Comparison of ENCODE assay signal across 19 mouse cellular contexts in the genomic region with DNA sequence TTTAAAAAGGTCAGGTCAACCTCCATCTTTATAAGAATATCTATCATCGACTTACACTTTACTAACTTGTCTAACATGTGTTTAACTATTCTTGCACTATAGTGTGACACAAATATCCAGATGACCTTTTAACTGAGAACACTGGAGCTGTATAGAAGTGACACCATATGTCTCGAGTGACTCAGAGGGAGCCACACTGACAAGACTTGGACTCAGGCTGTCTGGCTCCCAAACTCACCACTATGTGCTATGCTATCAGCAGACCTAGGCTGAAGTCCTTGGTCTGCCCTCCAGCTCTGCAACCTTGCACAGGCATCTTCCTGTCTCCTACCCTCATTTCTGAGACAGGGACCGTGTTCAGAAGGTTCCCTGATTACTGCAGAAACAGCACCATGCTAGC. TPM values are rescaled to one million over a fixed set of nuclear protein-coding genes. Genes with fewer than 3 reads are reported as not detected.
A peak's percentile ranks its signal among the peaks of the same experiment; 100 is the strongest.
DNase-seq lines count a peak whose midpoint lies in the region; ATAC-seq lines count a peak whose summit lies in the region.
"Had no signal": no experiment of that assay in that cellular context is flagged by ENCODE, and none has a peak within 500 bp of the region (broad histone marks: within the 10 kb centered on the region; RNA-seq: fewer than 3 reads in every experiment).

No protein-coding gene starts in this region.

- peak; percentile 76 for ATAC-seq in frontal cortex, adult (ENCODE audit: low TSS enrichment)
- ATAC-seq: activated CD4-positive, CD25-positive, alpha-beta regulatory T cell, adult 4 months; forebrain, embryonic 14.5 days; forebrain, embryonic 16.5 days; Patski had no signal

- no peak for DNase-seq in frontal cortex, adult 2 months (ENCODE audit: extremely low spot score in 1 of 2, low spot score in 1 of 2)
- DNase-seq in 3T3-L1 (ENCODE audit: low read depth, low spot score), result peak; percentile 32
- DNase-seq in brain, adult 2 months (ENCODE audit: low read depth, low spot score), result peak; percentile 62
- DNase-seq in retina, postnatal 1 day, result no peak
- DNase-seq: adrenal gland, adult 8-10 months; adrenal gland, postnatal 14 days; adrenal gland, postnatal 36 days; cerebellum, adult 11 months; cerebellum, adult 18-20 months; cerebellum, adult 8-10 months; cerebellum, adult 9-11 months; cerebellum, postnatal 14 days; cerebellum, postnatal 36 days; embryo, embryonic 11 days had no signal

RNA-seq across cellular contexts. Expression of a gene that starts 22.4 kb away (rescaled TPM):
- 3.2 and 4.9 TPM in 2 replicates for polyA plus RNA-seq in frontal cortex, adult 2 months (2012; rRNA removed)

Comparison
In these comparisons a context has a peak if more than half of its experiments do, and no peak if none do; other contexts are left out.
1. DNase-seq: peak in 3T3-L1 (single experiment) and brain, adult 2 months (single experiment); none in frontal cortex, adult 2 months (0 of 2) and retina, postnatal 1 day (single experiment).